Mouse (Mus musculus) kidney, embryonic 15.5 days (tissue): ENCODE data around the gene Mettl5. TPM values are rescaled to one million over a fixed set of nuclear protein-coding genes. Genes with fewer than 3 reads are reported as not detected.

Experiments used
- ATAC-seq: fragments of 200-750 bp; cut with Nextera tagmentation; replicated peaks from 2 replicates; pipeline ENCODE4 v1.8.0; 2017; ENCODE audit warnings: moderate TSS enrichment; ENCODE audit not compliant: low FRiP score
- H3K27ac ChIP-seq: fragments of 300-500 bp; sonication (generic); 2 replicates; pipeline ENCODE4 v1.5.1; 2015; ENCODE audit warnings: mild to moderate bottlenecking, inconsistent platforms
- H3K27me3 ChIP-seq: fragments of 300-500 bp; sonication (generic); 2 replicates; pipeline ENCODE4 v1.6.1; 2015; ENCODE audit warnings: inconsistent platforms
- H3K36me3 ChIP-seq: fragments of 300-500 bp; sonication (generic); 2 replicates; pipeline ENCODE4 v1.6.1; 2015; ENCODE audit warnings: inconsistent platforms
- H3K4me1 ChIP-seq: fragments of 300-500 bp; sonication (generic); 2 replicates; pipeline ENCODE4 v1.6.1; 2015; ENCODE audit warnings: inconsistent platforms
- H3K4me2 ChIP-seq: fragments of 300-500 bp; sonication (generic); 2 replicates; pipeline ENCODE4 v1.6.1; 2015; ENCODE audit warnings: moderate library complexity, mild to moderate bottlenecking, inconsistent platforms
- H3K4me3 ChIP-seq: fragments of 300-500 bp; sonication (generic); replicated peaks from 2 replicates; pipeline ENCODE4 v1.5.1; 2015; ENCODE audit warnings: mild to moderate bottlenecking, inconsistent platforms
- H3K9ac ChIP-seq: fragments of 300-500 bp; sonication (generic); 2 replicates; pipeline ENCODE4 v1.6.1; 2015; ENCODE audit warnings: mild to moderate bottlenecking, inconsistent platforms
- H3K9me3 ChIP-seq: fragments of 300-500 bp; sonication (generic); replicated peaks from 2 replicates; pipeline ENCODE4 v1.6.1; 2016; ENCODE audit warnings: inconsistent platforms
- WGBS: fragments of 180-500 bp; shearing (Covaris S2); methylation state at CpG from one replicate; pipeline ENCODE4 v1.1.7; 2015; ENCODE audit warnings: mixed read lengths; 5-methylcytosine and 5-hydroxymethylcytosine counted together
- polyA plus RNA-seq: library from polyadenylated mRNA; unstranded; fragments of >200 nt; fragmentation: Nextera tagmentation; extraction: Ambion mirVana; gene quantifications from 2 replicates; pipeline ENCODE4 v1.2.1, GENCODE M21; 2015

Gene Mettl5
- polyA plus RNA-seq, 1 experiment from 2014 or later = 43.4 TPM

GRCm38 (mm10) chr2:69851427-69852058 is 33.9 kb downstream of the Mettl5 start:
- Histone ChIP-seq H3K4me2 (no peak overlapping the region), H3K36me3 (no peaks in the 10 kb centered on the region), H3K9ac (no peak overlapping the region), H3K27ac (no peak overlapping the region), H3K4me1 (no peaks in the 10 kb centered on the region), H3K27me3 (no peaks in the 10 kb centered on the region), H3K9me3 (no peaks in the 10 kb centered on the region), H3K4me3 (no peak overlapping the region)
- WGBS = 50% methylated on average over 2 of the region's 2 CpGs
- 0 out of 2 replicates have a peak, but pooled peaks have one; percentile 33 for ATAC-seq

GRCm38 (mm10) chr2:69849215-69849614 is 36.2 kb downstream of the Mettl5 start:
- no peak overlapping the region for H3K4me3 ChIP-seq
- no peaks in the 10 kb centered on the region for H3K36me3 ChIP-seq
- H3K27me3 ChIP-seq = no peaks in the 10 kb centered on the region
- no peaks in the 10 kb centered on the region for H3K9me3 ChIP-seq
- no peak overlapping the region for H3K9ac ChIP-seq
- no peak for ATAC-seq
- 70% methylated on average over 6 of the region's 6 CpGs for WGBS
- H3K27ac ChIP-seq = peak overlapping the region; percentile 3
- no peak overlapping the region for H3K4me2 ChIP-seq
- no peaks in the 10 kb centered on the region for H3K4me1 ChIP-seq

- no peak for ATAC-seq
- no peaks in the 10 kb centered on the region for H3K27me3 ChIP-seq
- no peak overlapping the region for H3K4me2 ChIP-seq
- no peaks in the 10 kb centered on the region for H3K9me3 ChIP-seq
- no peak overlapping the region for H3K9ac ChIP-seq
- 46% methylated on average over 6 of the region's 6 CpGs for WGBS
- H3K4me3 ChIP-seq = no peak overlapping the region
- peaks cover 18% of the 10 kb centered on the region for H3K36me3 ChIP-seq
- H3K4me1 ChIP-seq = no peaks in the 10 kb centered on the region
- no peak overlapping the region for H3K27ac ChIP-seq
Observed at GRCm38 (mm10) chr2:69840261-69840660, 45.2 kb downstream of the Mettl5 start.

GRCm38 (mm10) chr2:69838707-69839106 is 46.7 kb downstream of the Mettl5 start:
- Histone ChIP-seq H3K4me2 (no peak overlapping the region), H3K4me3 (no peak overlapping the region), H3K27me3 (no peaks in the 10 kb centered on the region), H3K9ac (no peak overlapping the region), H3K4me1 (no peaks in the 10 kb centered on the region), H3K27ac (no peak overlapping the region), H3K9me3 (no peaks in the 10 kb centered on the region), H3K36me3 (peaks cover 32% of the 10 kb centered on the region)
- no peak for ATAC-seq

- WGBS = 53% methylated on average over 3 of the region's 3 CpGs
Observed at GRCm38 (mm10) chr2:69837996-69838395, 47.4 kb downstream of the Mettl5 start.

GRCm38 (mm10) chr2:69837244-69837967 is 48.0 kb downstream of the Mettl5 start:
- Histone ChIP-seq H3K27me3 (no peaks in the 10 kb centered on the region), H3K4me3 (no peak overlapping the region), H3K36me3 (peaks cover 45% of the 10 kb centered on the region), H3K9ac (no peak overlapping the region), H3K4me1 (no peaks in the 10 kb centered on the region), H3K4me2 (no peak overlapping the region), H3K27ac (no peak overlapping the region), H3K9me3 (no peaks in the 10 kb centered on the region)
- 80% methylated on average over 7 of the region's 7 CpGs for WGBS
- no peak for ATAC-seq

More at GRCm38 (mm10) chr2:69837996-69838395, 47.4 kb downstream of the Mettl5 start:
- no peak for ATAC-seq
- H3K27ac ChIP-seq = no peak overlapping the region
- peaks cover 39% of the 10 kb centered on the region for H3K36me3 ChIP-seq
- no peak overlapping the region for H3K9ac ChIP-seq
- no peaks in the 10 kb centered on the region for H3K9me3 ChIP-seq
- no peak overlapping the region for H3K4me3 ChIP-seq
- H3K4me2 ChIP-seq = no peak overlapping the region
- H3K4me1 ChIP-seq = no peaks in the 10 kb centered on the region
- H3K27me3 ChIP-seq = no peaks in the 10 kb centered on the region

GRCm38 (mm10) chr2:69830116-69830515 is 55.3 kb downstream of the Mettl5 start:
- Histone ChIP-seq H3K4me2 (no peak overlapping the region), H3K27me3 (no peaks in the 10 kb centered on the region), H3K27ac (no peak overlapping the region), H3K36me3 (peaks cover 77% of the 10 kb centered on the region), H3K9me3 (no peaks in the 10 kb centered on the region), H3K4me1 (peaks cover 9% of the 10 kb centered on the region; the same call in 1 of the 2 replicates), H3K9ac (no peak overlapping the region), H3K4me3 (no peak overlapping the region)
- WGBS = 91% methylated on average over 8 of the region's 8 CpGs
- ATAC-seq = no peak

- H3K27me3 ChIP-seq = no peaks in the 10 kb centered on the region
- no peaks in the 10 kb centered on the region for H3K9me3 ChIP-seq
- no peak for ATAC-seq
- no peak overlapping the region for H3K27ac ChIP-seq
- WGBS = 99% methylated on average over 2 of the region's 2 CpGs
- no peak overlapping the region for H3K9ac ChIP-seq
- peaks cover 77% of the 10 kb centered on the region for H3K36me3 ChIP-seq
- no peak overlapping the region for H3K4me2 ChIP-seq
- H3K4me1 ChIP-seq = peaks cover 10% of the 10 kb centered on the region; the same call in 1 of the 2 replicates
- H3K4me3 ChIP-seq = no peak overlapping the region
Observed at GRCm38 (mm10) chr2:69829680-69830079, 55.7 kb downstream of the Mettl5 start.

- Histone ChIP-seq H3K4me3 (no peak overlapping the region), H3K27me3 (no peaks in the 10 kb centered on the region), H3K9me3 (no peaks in the 10 kb centered on the region), H3K4me1 (peaks cover 17% of the 10 kb centered on the region; the same call in 1 of the 2 replicates), H3K36me3 (peaks cover 66% of the 10 kb centered on the region), H3K4me2 (no peak overlapping the region), H3K9ac (no peak overlapping the region), H3K27ac (no peak overlapping the region)
- WGBS = 34% methylated on average over 7 of the region's 7 CpGs
- ATAC-seq = no peak
Observed at GRCm38 (mm10) chr2:69828031-69828430, 57.4 kb downstream of the Mettl5 start.

- no peak overlapping the region for H3K4me2 ChIP-seq
- H3K9ac ChIP-seq = no peak overlapping the region
- no peaks in the 10 kb centered on the region for H3K9me3 ChIP-seq
- 40% methylated on average over 2 of the region's 2 CpGs for WGBS
- peaks cover 53% of the 10 kb centered on the region for H3K36me3 ChIP-seq
- 0 out of 2 replicates have a peak overlapping the region, but pooled peaks have one; percentile 45 for H3K27ac ChIP-seq
- H3K27me3 ChIP-seq = no peaks in the 10 kb centered on the region
- ATAC-seq = no peak
- H3K4me3 ChIP-seq = no peak overlapping the region
- peaks cover 20% of the 10 kb centered on the region for H3K4me1 ChIP-seq
Observed at GRCm38 (mm10) chr2:69826380-69826779, 59.0 kb downstream of the Mettl5 start.

GRCm38 (mm10) chr2:69825898-69826297 is 59.5 kb downstream of the Mettl5 start:
- Histone ChIP-seq H3K4me2 (no peak overlapping the region), H3K9ac (0 out of 2 replicates have a peak overlapping the region, but pooled peaks have one; percentile 4), H3K27me3 (no peaks in the 10 kb centered on the region), H3K4me3 (no peak overlapping the region), H3K36me3 (peaks cover 48% of the 10 kb centered on the region), H3K27ac (0 out of 2 replicates have a peak overlapping the region, but pooled peaks have one; percentile 45), H3K9me3 (no peaks in the 10 kb centered on the region), H3K4me1 (peaks cover 21% of the 10 kb centered on the region)
- WGBS = 84% methylated on average over 10 of the region's 10 CpGs
- no peak for ATAC-seq

GRCm38 (mm10) chr2:69823129-69823677 is 62.2 kb downstream of the Mettl5 start:
- Histone ChIP-seq H3K9me3 (no peaks in the 10 kb centered on the region), H3K36me3 (peaks cover 23% of the 10 kb centered on the region; the same call in 1 of the 2 replicates), H3K4me2 (peak overlapping the region; percentile 90), H3K27ac (peak overlapping the region; percentile 97), H3K9ac (peak overlapping the region; percentile 94), H3K27me3 (no peaks in the 10 kb centered on the region), H3K4me3 (peak overlapping the region; percentile 91), H3K4me1 (peaks cover 23% of the 10 kb centered on the region)
- peak; percentile 86 for ATAC-seq
- WGBS = 2% methylated on average over 45 of the region's 45 CpGs
